Mouse (Mus musculus) G1E (cell line): ENCODE measurements around the gene Kcnb1.
A peak's percentile ranks its signal among the peaks of the same experiment; 100 is the strongest.

Source experiments
- CTCF ChIP-seq: IDR thresholded peaks from 2 replicates; pipeline ENCODE4 v1.5.1; 2012; ENCODE audit warnings: low read depth, low read length, inconsistent platforms, mixed read lengths
- GATA2 ChIP-seq: IDR thresholded peaks from 2 replicates; pipeline ENCODE4 v1.6.1; 2012; ENCODE audit warnings: low read depth, low read length, inconsistent platforms, borderline replicate concordance
- POLR2AphosphoS5 ChIP-seq: IDR thresholded peaks from 2 replicates; pipeline ENCODE4 v1.6.1; 2012; ENCODE audit warnings: low read depth, low read length, inconsistent platforms; ENCODE audit not compliant: insufficient replicate concordance

DNA sequence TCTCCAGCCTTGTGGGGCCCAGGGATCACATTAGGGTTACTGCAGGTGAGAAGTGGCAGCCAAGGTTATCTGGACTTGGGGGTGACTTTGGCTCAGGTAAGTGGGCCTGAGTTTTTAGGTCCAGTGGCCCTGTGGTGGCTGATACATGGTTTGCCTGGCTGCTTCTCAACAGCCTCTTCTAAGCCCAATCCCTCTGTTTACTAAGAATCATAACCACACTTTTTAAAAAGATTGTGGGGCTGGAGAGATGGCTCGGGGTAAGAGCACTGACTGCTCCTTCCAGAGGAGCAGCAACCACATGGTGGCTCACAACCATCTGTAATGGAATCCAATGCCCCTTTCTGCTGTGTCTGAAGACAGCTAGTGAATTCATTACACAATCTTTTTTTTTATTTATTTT, 123.9 kb downstream of the Kcnb1 start:
- TF ChIP-seq CTCF (no peak), GATA2 (no peak), POLR2AphosphoS5 (peak; percentile 76; the same call in 1 of the 2 replicates)
